Mouse (Mus musculus): ENCODE results near the gene Padi2.
A peak's percentile ranks its signal among the peaks of the same experiment; 100 is the strongest.

Padi2 gene

GRCm38 (mm10) chr4:140906076-140906826 lies at the start of gene Padi2:
Gene Padi2 (plus strand): TSS chr4:140906344.
- peak; percentile 64 to 72 for DNase-seq

- DNase-seq = no peak
These were observed 49.1 kb upstream of the Padi2 start for GRCm38 (mm10) chr4:140857041-140857440.

DNA sequence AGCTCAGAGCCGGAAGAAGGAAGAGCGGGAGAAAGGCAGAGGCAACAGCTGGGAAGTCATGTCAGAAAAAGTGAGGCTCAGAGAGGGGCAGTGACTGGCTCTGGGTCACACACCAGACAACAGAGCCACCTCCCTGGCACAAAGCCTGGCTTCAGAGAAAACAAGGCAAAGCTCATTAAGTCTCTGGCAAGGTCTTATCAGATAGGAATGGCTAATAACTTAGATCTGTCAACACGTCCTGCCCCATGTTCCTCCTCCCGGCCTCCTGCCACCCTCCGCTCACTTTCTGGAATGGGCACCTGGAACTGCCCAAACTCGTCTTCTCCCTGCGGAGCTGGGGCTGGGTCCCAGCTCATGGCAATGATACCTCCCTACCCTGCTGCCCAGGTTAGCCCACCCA lies 48.3 kb upstream of the Padi2 start:
- no peak for DNase-seq

DNA sequence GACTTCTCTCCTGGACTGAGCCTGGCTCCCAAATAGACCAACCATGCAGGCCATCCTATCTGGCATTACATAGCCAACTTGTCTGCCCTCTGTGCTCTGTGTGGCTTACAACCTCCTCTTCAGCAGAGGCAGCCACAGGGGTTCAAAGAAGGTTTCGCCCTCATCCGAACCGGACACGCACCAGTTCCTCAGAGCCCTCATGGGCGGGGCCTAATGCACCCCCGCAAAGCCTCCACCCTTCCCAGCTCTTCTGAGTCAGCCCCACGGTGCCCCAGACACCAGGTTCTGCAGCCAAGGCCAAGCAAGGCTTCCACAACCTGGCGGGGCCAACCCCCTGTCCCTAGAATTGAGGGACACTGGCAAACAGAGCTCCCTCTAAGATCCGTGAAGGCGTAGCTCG lies 46.9 kb upstream of the Padi2 start:
- DNase-seq = no peak

DNA sequence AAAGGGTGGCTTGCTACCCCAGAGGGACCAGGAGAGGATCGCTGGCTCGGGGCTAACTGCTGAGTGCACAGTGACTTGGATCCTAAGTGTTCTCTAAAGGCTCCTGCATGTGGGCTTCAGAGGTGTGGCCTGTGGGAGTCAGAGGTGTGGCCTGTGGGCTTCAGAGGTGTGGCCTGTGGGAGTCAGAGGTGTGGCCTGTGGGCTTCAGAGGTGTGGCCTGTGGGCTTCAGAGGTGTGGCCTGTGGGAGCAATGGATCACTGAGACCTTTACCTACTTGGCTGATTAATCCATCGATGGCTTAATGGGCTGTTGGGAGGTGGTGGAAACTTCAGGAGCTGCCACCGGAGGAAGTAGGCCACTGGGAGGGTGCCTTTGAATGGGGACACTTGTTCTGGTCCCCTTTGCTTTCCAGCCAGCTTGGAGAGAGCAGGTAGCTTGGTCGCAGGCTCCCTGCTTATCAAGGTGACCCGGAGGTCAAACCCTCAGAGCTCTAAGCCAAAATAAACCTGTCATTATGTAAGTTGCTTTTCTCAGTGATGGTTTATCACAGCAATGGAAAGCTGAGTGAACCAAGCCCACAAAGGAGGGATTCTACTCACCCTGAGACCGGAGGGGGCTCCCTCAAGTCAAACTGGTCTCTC lies 45.9 kb upstream of the Padi2 start:
- peak in 1 of 2 experiments; percentile 9 for DNase-seq

GRCm38 (mm10) chr4:140860767-140861147 lies 45.4 kb upstream of the Padi2 start:
- no peak for DNase-seq

GRCm38 (mm10) chr4:140862036-140862650 lies 44.0 kb upstream of the Padi2 start:
- no peak for DNase-seq

DNA sequence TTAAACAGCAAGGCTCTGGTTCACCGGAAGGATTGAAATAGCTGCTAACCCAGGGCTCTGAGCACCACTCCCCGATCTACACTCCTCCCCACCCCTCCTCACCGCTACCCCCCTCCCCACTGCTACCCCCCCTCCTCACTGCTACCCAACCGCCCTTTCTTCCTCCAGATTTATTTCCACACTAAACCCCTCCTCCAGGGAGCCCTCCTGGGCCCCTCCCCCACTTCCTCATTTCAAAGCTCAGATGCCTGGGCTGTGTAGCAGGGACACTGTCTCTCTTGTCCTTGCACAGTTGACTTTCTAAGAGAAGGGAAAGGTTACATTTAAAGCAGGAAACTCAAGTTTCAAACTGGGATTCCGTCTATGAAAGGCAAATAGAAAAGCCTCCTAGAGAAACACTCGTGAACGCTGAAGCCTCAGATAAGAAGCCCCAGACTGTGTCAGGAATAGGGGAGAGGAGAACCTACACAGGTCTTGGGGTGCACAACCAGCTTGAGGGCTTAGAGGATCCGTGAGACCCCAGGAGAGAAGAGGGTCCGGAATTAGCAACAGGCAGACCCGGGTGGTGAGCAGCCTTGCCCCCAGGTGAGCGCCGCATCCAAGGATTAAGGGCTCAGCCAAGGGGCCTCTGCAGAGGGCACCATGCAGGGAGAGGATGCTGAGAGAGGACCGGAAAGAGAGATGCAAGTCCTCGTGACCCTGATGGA lies 37.5 kb upstream of the Padi2 start:
- no peak for DNase-seq

- DNase-seq = no peak
These were observed 36.2 kb upstream of the Padi2 start for GRCm38 (mm10) chr4:140869945-140870344.

DNA sequence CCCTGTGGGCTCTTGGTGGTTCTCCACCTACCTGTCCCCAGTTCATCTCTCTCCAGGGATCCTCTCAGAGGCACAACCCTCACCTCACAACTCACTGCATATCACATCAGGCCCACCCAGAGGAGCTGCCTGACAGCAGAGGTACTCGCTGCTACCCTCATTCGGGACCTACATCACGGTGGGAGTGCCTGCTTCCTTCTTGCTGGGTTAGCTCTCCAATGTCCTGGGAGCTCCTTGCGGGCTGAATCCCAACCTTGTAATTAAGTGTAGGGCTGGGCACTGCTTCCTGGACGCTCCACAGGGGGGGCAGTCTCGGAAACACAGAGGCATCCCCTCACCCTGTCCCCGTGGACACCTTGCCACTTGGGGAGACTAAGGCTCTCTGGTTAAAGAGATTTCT lies 35.3 kb upstream of the Padi2 start:
- DNase-seq = no peak

DNA sequence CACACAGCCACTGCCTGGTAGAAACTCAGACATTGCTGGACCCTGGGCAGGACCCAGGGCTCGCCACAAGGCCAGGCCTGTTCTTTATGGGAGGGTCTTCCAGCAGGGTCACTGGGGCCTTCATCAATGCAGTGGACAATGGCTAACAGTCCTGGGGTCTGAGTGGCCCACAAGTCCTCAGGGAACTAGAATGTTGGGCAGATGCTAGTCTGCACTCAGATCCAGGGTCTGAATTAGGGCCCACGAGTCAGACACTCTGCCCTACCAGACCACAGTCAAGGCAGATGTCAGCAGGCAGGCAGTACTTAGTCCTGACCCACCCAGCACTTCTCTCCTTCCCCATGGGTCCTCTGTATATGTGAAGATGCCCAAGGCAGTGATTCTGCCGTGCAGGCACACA lies 34.8 kb upstream of the Padi2 start:
- no peak for DNase-seq

DNA sequence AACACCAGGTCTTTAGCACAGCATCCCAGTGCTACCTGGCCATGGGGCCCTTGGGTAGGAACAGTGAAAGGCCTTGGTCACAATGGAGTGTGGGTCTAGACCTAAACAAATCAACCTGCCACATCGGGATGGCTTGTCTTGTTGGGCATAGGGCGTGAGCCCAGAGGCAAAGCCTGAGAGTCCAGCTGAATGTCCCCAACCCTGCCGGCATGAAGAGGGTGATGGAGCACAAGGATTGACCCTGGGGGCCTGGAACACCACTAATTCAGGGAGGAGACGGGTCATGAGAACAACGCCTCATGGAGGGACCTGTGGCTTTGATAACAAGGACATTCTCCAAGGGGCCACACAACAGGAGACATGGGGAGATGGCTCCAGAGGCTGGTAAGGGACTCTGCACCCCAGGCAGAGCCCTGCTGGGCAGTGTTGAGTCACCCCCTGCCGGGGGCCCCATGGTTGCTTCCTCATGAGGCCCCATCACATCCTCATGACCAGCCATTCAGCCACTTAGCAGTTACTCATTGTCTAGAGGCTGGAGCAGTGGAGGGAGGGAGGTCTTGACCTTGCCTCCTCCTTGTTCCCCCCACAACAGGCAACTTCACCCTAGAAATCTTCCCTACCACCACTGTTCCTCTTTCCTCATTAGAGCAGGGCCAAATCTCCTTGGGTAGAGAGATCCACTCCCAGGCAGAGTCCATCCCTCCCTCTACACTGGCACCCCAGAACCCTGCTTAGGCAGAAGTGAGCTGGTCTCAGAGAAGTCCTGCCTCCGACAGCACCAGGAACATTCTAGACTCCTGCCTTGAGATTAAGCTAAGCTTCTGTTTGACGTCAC lies 34.1 kb upstream of the Padi2 start:
- DNase-seq = no peak

DNA sequence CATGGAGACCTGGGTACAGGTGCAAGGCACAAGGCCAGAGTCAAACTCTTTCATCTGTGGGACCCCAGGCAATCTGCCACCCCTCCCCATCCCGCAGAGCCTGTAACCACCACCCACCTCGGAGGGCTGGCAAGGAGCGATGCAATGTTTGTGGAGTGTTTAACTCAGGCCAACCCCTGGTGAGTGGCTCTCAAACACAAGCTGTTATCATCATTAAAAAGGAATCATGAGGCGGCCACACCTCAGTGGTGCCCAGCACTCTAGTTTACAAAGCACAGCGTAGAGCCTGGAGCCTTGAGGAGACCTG lies 33.5 kb upstream of the Padi2 start:
- no peak for DNase-seq

- DNase-seq = no peak
These were observed 33.1 kb upstream of the Padi2 start for GRCm38 (mm10) chr4:140873011-140873410.

GRCm38 (mm10) chr4:140876161-140876560 lies 30.0 kb upstream of the Padi2 start:
- no peak for DNase-seq

GRCm38 (mm10) chr4:140876681-140877080 lies 29.5 kb upstream of the Padi2 start:
- no peak for DNase-seq

DNA sequence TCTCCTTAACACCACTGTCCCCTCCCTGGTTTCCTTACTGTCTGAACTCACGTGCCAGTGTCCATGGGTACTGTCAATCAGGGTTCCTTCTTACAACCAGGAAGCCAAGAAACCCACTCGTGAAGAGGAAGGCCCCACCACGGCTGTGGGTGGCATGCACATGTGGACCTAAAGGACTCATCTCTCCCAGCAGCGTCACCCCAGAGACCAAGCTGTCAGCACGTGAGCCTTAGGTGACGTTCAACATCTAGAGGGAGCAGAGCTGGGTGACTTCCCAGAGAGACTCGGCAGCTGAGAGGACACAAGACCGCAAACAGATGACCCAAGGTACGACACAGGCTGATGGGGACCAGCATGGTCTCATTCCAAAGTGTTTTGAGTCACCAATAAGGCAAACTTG lies 28.7 kb upstream of the Padi2 start:
- DNase-seq = no peak

DNA sequence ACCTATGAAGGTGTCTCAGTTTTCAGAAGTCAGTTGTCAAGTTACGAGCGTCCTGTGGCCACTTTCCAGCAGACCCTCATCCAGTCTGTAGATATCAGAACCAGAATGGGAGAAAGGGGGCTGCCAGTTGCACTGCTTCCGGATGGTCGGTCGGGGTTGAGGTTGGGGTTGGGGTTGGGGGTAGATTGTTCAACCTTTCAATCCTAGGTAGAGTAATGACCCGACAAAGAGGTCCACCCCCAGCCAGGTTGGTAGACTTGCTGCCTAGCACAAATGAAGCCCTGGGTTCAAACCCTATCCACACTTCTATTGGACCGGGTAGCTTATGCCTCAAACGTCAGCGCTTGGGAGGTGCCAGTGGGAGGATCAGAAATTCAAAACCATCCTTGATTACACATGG lies 27.5 kb upstream of the Padi2 start:
- DNase-seq = no peak

- DNase-seq = no peak
These were observed 27.0 kb upstream of the Padi2 start for GRCm38 (mm10) chr4:140879116-140879515.

- peak; percentile 72 to 78 for DNase-seq
These were observed 26.4 kb upstream of the Padi2 start for GRCm38 (mm10) chr4:140879739-140880138.

DNA sequence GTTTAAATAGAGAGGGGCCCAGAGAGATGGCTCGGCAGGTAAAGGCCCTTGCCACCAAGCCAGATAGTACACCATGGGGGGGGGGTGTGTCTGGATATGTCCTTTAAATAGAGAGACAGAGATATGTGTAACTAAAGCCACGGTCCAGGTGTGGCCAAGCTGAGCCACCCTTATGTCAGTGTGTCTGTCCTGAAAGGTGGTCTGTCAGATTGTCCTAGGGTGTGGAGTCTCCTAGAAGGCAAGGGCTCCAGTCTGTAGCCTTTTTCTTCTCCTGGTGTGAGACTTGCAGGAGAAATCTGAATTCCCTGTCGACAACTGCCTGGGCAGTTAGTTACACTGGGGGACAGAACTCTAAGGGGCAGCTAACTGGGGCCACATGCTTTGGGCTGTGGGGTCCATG lies 25.9 kb upstream of the Padi2 start:
- no peak for DNase-seq

- DNase-seq = no peak
These were observed 25.0 kb upstream of the Padi2 start for GRCm38 (mm10) chr4:140881026-140881670.
